Mouse (Mus musculus) heart, embryonic 16.5 days (tissue): Measurements from ENCODE around the gene Kl. TPM values are rescaled to one million over a fixed set of nuclear protein-coding genes. Genes with fewer than 3 reads are reported as not detected.

ENCODE experiments used
- ATAC-seq: fragments of 200-750 bp; cut with Nextera tagmentation; replicated peaks from 2 replicates; pipeline ENCODE4 v1.8.0; 2017; ENCODE audit warnings: moderate number of reproducible peaks; ENCODE audit not compliant: insufficient read depth, low FRiP score; ENCODE audit errors: extremely low read depth
- H3K27ac ChIP-seq: fragments of 300-500 bp; sonication (generic); 2 replicates; pipeline ENCODE4 v1.5.1; 2014; ENCODE audit warnings: mild to moderate bottlenecking, low read length, control low read depth, moderate library complexity
- H3K27me3 ChIP-seq: fragments of 300-500 bp; sonication (generic); 2 replicates; pipeline ENCODE4 v1.6.1; 2014; ENCODE audit warnings: low read length, mixed read lengths; ENCODE audit not compliant: control insufficient read depth, insufficient read depth
- H3K36me3 ChIP-seq: fragments of 300-500 bp; sonication (generic); 2 replicates; pipeline ENCODE4 v1.6.1; 2014; ENCODE audit not compliant: control insufficient read depth, insufficient read depth
- H3K4me1 ChIP-seq: fragments of 300-500 bp; sonication (generic); 2 replicates; pipeline ENCODE4 v1.6.1; 2014; ENCODE audit warnings: low read length, mixed read lengths; ENCODE audit not compliant: control insufficient read depth, insufficient read depth
- H3K4me2 ChIP-seq: fragments of 300-500 bp; sonication (generic); 2 replicates; pipeline ENCODE4 v1.6.1; 2014; ENCODE audit warnings: low read depth, mild to moderate bottlenecking, control low read depth, low read length
- H3K4me3 ChIP-seq: fragments of 300-500 bp; sonication (generic); 2 replicates; pipeline ENCODE4 v1.5.1; 2014; ENCODE audit warnings: mild to moderate bottlenecking, control low read depth, low read length
- H3K9ac ChIP-seq: fragments of 300-500 bp; sonication (generic); 2 replicates; pipeline ENCODE4 v1.6.1; 2014; ENCODE audit warnings: low read length, control low read depth
- H3K9me3 ChIP-seq: fragments of 300-500 bp; sonication (generic); replicated peaks from 2 replicates; pipeline ENCODE4 v1.6.1; 2016; ENCODE audit warnings: low read length; ENCODE audit not compliant: control insufficient read depth
- WGBS: fragments of 180-500 bp; shearing (Covaris S2); extraction: QIAGEN DNeasy Blood & Tissue Kit; methylation state at CpG from one replicate; pipeline ENCODE4 v1.1.7; 2014; 5-methylcytosine and 5-hydroxymethylcytosine counted together
- polyA plus RNA-seq: library from polyadenylated mRNA; unstranded; fragments of >200 nt; fragmentation: Nextera tagmentation; extraction: Ambion mirVana; gene quantifications from 2 replicates; pipeline ENCODE4 v1.2.1, GENCODE M21; 2015

The Kl gene
- polyA plus RNA-seq, 1 experiment from 2014 or later: 0.46 TPM

- H3K4me3 ChIP-seq: no peak overlapping the region
- H3K9ac ChIP-seq: no peak overlapping the region
- WGBS: 38% methylated on average over 14 of the region's 14 CpGs
- H3K4me1 ChIP-seq: no peaks in the 10 kb centered on the region
- no peaks in the 10 kb centered on the region for H3K27me3 ChIP-seq
- ATAC-seq: no peak
- H3K36me3 ChIP-seq: no peaks in the 10 kb centered on the region
- no peak overlapping the region for H3K4me2 ChIP-seq
- H3K27ac ChIP-seq: no peak overlapping the region
- peaks cover 5% of the 10 kb centered on the region; the same call in 1 of the 2 replicates for H3K9me3 ChIP-seq
Measured at GRCm38 (mm10) chr5:150977383-150977958, 25.1 kb downstream of the Kl start.

DNA sequence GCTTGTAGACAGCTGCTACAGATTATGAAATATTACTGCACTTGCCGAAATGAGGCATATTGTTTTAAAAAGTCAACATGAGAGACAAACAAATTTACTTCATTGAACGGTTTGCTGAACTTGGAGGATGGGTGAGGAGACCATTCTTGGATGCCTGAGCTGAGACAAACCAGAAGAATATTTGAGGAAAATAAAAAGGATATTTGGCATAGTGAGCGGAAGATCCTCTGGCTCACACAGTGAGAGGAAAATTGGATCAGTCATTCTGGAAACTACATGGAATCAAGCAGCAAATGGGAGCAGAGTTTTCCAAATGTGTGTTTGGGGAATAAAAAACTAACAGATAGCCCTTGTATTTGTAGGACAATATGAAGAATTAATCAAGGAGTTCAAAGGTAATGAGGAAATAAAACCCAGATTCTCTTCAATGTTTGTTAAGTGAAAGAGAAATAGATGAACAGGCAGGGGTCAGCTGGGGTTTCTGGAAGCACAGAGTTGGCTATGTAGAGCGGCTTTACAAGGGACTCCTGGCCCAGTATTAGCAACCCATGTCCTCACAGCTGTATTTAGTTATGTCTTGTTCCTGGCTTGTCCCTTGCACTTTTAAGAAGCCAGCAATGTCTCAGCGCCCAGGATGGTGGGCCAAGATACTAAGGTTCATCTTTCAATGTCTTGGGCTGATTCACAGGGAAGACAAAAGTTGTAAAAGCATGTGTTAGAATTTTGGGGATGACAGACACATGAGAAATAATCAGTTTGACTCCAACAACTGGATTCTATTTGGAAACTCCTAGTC lies 27.1 kb downstream of the Kl start:
- no peak overlapping the region for H3K9ac ChIP-seq
- H3K4me3 ChIP-seq: no peak overlapping the region
- peaks cover 5% of the 10 kb centered on the region; the same call in 1 of the 2 replicates for H3K9me3 ChIP-seq
- no peaks in the 10 kb centered on the region for H3K27me3 ChIP-seq
- 82% methylated on average over 5 of the region's 5 CpGs for WGBS
- no peaks in the 10 kb centered on the region for H3K36me3 ChIP-seq
- no peak for ATAC-seq
- H3K4me2 ChIP-seq: no peak overlapping the region
- no peak overlapping the region for H3K27ac ChIP-seq
- no peaks in the 10 kb centered on the region for H3K4me1 ChIP-seq

GRCm38 (mm10) chr5:150982082-150982481 lies 29.7 kb downstream of the Kl start:
- Histone ChIP-seq H3K9me3 (peaks cover 5% of the 10 kb centered on the region; the same call in 1 of the 2 replicates), H3K4me1 (no peaks in the 10 kb centered on the region), H3K27ac (no peak overlapping the region), H3K9ac (no peak overlapping the region), H3K4me2 (no peak overlapping the region), H3K36me3 (no peaks in the 10 kb centered on the region), H3K4me3 (no peak overlapping the region), H3K27me3 (no peaks in the 10 kb centered on the region)
- no peak for ATAC-seq
- 94% methylated on average over 2 of the region's 2 CpGs for WGBS

GRCm38 (mm10) chr5:150994096-150994495 lies 41.7 kb downstream of the Kl start:
- Histone ChIP-seq H3K9me3 (no peaks in the 10 kb centered on the region), H3K36me3 (no peaks in the 10 kb centered on the region), H3K4me3 (no peak overlapping the region), H3K4me1 (no peaks in the 10 kb centered on the region), H3K27me3 (no peaks in the 10 kb centered on the region), H3K4me2 (no peak overlapping the region), H3K9ac (no peak overlapping the region), H3K27ac (no peak overlapping the region)
- 88% methylated on average over 7 of the region's 7 CpGs for WGBS
- ATAC-seq: no peak

GRCm38 (mm10) chr5:150996586-150996985 lies 44.2 kb downstream of the Kl start:
- no peak overlapping the region for H3K9ac ChIP-seq
- ATAC-seq: no peak
- H3K9me3 ChIP-seq: no peaks in the 10 kb centered on the region
- WGBS: 58% methylated on average over 2 of the region's 2 CpGs
- H3K27ac ChIP-seq: no peak overlapping the region
- H3K36me3 ChIP-seq: no peaks in the 10 kb centered on the region
- H3K4me1 ChIP-seq: no peaks in the 10 kb centered on the region
- no peak overlapping the region for H3K4me3 ChIP-seq
- no peak overlapping the region for H3K4me2 ChIP-seq
- no peaks in the 10 kb centered on the region for H3K27me3 ChIP-seq

GRCm38 (mm10) chr5:151001111-151001510 lies 48.7 kb downstream of the Kl start:
- H3K27me3 ChIP-seq: no peaks in the 10 kb centered on the region
- no peak for ATAC-seq

DNA sequence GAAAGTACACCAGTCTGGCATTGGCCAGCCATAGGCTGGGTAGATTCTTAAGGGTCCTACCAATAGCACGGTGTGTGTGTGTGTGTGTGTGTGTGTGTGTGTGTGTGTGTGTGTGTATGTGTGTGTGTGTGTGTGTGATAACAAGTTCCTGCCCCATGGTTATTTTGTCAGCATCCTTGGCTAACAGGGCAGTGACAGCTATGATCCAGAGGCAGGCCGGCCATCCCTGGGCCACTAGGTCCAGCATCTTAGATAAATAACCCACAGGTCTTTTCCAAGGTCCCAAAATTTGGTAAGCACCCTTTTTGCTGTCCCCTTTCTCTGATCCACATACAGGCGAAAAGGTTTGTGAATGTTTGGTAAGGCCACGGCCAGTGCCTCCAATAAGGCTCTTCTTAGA lies 49.6 kb downstream of the Kl start:
- Histone ChIP-seq H3K4me2 (no peak overlapping the region), H3K36me3 (no peaks in the 10 kb centered on the region), H3K4me3 (no peak overlapping the region), H3K4me1 (no peaks in the 10 kb centered on the region), H3K27me3 (no peaks in the 10 kb centered on the region), H3K9me3 (no peaks in the 10 kb centered on the region), H3K9ac (no peak overlapping the region), H3K27ac (no peak overlapping the region)
- WGBS: 88% methylated on average over 4 of the region's 4 CpGs
- no peak for ATAC-seq

More at GRCm38 (mm10) chr5:151001111-151001510, 48.7 kb downstream of the Kl start:
- WGBS: 78% methylated on average over 7 of the region's 7 CpGs
- Histone ChIP-seq H3K4me3 (no peak overlapping the region), H3K4me1 (no peaks in the 10 kb centered on the region), H3K9me3 (no peaks in the 10 kb centered on the region), H3K4me2 (no peak overlapping the region), H3K27ac (no peak overlapping the region), H3K36me3 (no peaks in the 10 kb centered on the region), H3K9ac (no peak overlapping the region)

DNA sequence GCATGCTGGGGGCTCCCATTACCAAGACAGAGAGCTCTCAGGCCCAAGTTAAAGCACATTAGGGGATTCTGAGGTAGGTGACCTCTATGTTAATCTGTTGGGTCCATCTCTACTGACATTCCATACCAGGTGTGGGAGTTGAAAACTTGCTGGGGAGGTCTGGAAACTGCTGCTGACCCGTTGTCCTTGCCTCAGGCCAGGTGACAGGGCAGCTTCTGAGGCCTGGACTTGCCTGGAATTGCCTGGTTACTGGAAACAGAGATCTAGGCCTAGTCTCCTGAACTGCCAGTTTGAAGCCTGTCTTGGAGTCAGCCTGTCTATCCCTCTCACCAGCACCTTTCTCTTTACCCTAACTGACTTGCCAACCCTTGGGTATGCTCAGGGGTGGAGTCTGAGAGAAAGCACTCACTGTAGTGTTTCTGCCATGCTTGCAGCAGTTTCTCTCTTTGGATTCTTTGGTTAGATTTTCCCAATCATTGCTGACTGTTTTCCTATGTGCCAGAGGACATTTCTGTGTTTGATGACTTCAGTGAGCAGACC lies 51.9 kb downstream of the Kl start:
- no peak overlapping the region for H3K9ac ChIP-seq
- no peak overlapping the region for H3K4me2 ChIP-seq
- H3K27me3 ChIP-seq: no peaks in the 10 kb centered on the region
- H3K36me3 ChIP-seq: no peaks in the 10 kb centered on the region
- 67% methylated on average over 1 of the region's 1 CpGs for WGBS
- H3K4me3 ChIP-seq: no peak overlapping the region
- ATAC-seq: no peak
- H3K4me1 ChIP-seq: no peaks in the 10 kb centered on the region
- no peak overlapping the region for H3K27ac ChIP-seq
- H3K9me3 ChIP-seq: no peaks in the 10 kb centered on the region; the same call in 1 of the 2 replicates

GRCm38 (mm10) chr5:151018450-151018849 lies 66.0 kb downstream of the Kl start:
- no peak for ATAC-seq
- H3K4me3 ChIP-seq: no peak overlapping the region
- no peaks in the 10 kb centered on the region for H3K27me3 ChIP-seq
- H3K4me2 ChIP-seq: no peak overlapping the region
- peaks cover 6% of the 10 kb centered on the region; the same call in 1 of the 2 replicates for H3K4me1 ChIP-seq
- no peak overlapping the region for H3K27ac ChIP-seq
- no peak overlapping the region for H3K9ac ChIP-seq
- H3K9me3 ChIP-seq: peaks cover 4% of the 10 kb centered on the region
- WGBS: 72% methylated on average over 5 of the region's 5 CpGs
- H3K36me3 ChIP-seq: no peaks in the 10 kb centered on the region
